Mouse (Mus musculus): Measurements from ENCODE around the gene Gpr135.

- TF ChIP-seq POLR2A (IDR thresholded peaks at IDR 0.05; ENCODE audit: control insufficient read depth, low read depth, low read length) (no peak), CTCF (IDR thresholded peaks at IDR 0.05; ENCODE audit: control insufficient read depth, insufficient read depth, insufficient replicate concordance, low read depth, low read length) (no peak)
These were observed 26.0 kb upstream of the Gpr135 start for GRCm38 (mm10) chr12:72096966-72097365.
